Comparison of ENCODE assay signal across 17 mouse cellular contexts in the genomic region with DNA sequence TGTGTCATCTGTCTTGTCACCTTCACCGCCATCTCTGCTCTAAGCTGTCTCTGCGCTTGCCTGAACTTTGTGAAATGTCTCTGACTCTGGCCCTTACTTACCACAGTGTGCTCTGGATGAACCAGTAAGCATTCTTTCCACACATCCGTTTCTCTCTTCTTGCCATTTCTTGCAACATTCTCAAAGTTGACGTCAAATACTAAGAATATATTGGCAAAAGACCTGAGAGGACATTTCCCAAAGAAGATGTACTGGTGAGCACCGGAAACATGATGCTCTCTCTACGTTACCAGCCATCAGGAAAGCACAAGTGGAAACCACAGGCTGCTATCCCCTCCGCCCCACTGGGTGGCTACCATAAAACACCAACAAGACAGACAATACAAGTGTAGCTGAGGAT. TPM values are rescaled to one million over a fixed set of nuclear protein-coding genes. Genes with fewer than 3 reads are reported as not detected.
A peak's percentile ranks its signal among the peaks of the same experiment; 100 is the strongest.
DNase-seq lines count a peak whose midpoint lies in the region; TF ChIP-seq lines count a peak whose summit lies in the region.
"Had no signal": no experiment of that assay in that cellular context is flagged by ENCODE, and none has a peak within 500 bp of the region (broad histone marks: within the 10 kb centered on the region; RNA-seq: fewer than 3 reads in every experiment).

No protein-coding gene starts in this region.

- intact Hi-C loops in gastrocnemius, adult 2 months (cut with DNase I), result no loop called here
- intact Hi-C loops in gastrocnemius, postnatal 36 days (cut with DNase I), result no loop called here

- TF ChIP-seq CTCF in gastrocnemius, adult 2 months (IDR thresholded peaks at IDR 0.05), result no peak

- no peak for DNase-seq in gastrocnemius, adult 2 months
- no peak for DNase-seq in gastrocnemius, postnatal 36 days
- DNase-seq in thymus, postnatal 14 days, result peak; percentile 46
- no peak for DNase-seq in thymus, postnatal 25 days
- peak; percentile 93 for DNase-seq in induced T-regulatory cell, adult 2 months (ENCODE audit: low read depth)
- DNase-seq in kidney, postnatal 14 days, result no peak
- DNase-seq in yolk sac, embryonic 10.5 days (ENCODE audit: low spot score), result no peak
- no peak for DNase-seq in frontal cortex, postnatal 25 days (ENCODE audit: low spot score in 2 of 2)
- DNase-seq: cerebellum, postnatal 14 days; heart, adult 2 months; left cerebral cortex, postnatal 4 days; liver, embryonic 13.5 days; right cerebral cortex, adult 18-20 months had no signal

- peak overlapping the region; percentile 16; the same call in 1 of the 2 replicates for H3K27ac ChIP-seq in gastrocnemius, adult 2 months
- H3K27ac ChIP-seq: heart, adult 2 months; hindbrain, embryonic 14.5 days; kidney, postnatal 0 days; layer of hippocampus, adult 2 months; liver, embryonic 13.5 days had no signal

- no peak overlapping the region for H3K4me3 ChIP-seq in gastrocnemius, adult 2 months
- H3K4me3 ChIP-seq: heart, adult 2 months; layer of hippocampus, adult 2 months; liver, embryonic 13.5 days had no signal

RNA-seq across cellular contexts. Expression of a gene that starts 10.1 kb away (rescaled TPM):
- total RNA-seq in gastrocnemius, adult 2 months (2021), result under 1 TPM in 1 of 2 experiments, not detected in 1; 0.08 TPM
- under 1 TPM; 0.10 to 0.48 TPM for total RNA-seq in gastrocnemius, postnatal 36 days (2021)

RNA-seq across cellular contexts. Expression of a gene that starts 19.7 kb away (rescaled TPM):
- total RNA-seq in gastrocnemius, adult 2 months (2021), result 1 to 10 TPM; 1.9 to 3.9 TPM
- total RNA-seq in gastrocnemius, postnatal 36 days (2021), result 1 to 10 TPM; 4.6 to 5.4 TPM
- total RNA-seq: heart, adult 2 months; left cerebral cortex, postnatal 4 days; megakaryocyte-erythroid progenitor cell, adult 5-6 weeks had no signal

Comparison
In these comparisons a context has a peak if more than half of its experiments do, and no peak if none do; other contexts are left out.
1. DNase-seq: peak in thymus, postnatal 14 days (single experiment) and induced T-regulatory cell, adult 2 months (single experiment); none in gastrocnemius, adult 2 months (single experiment), gastrocnemius, postnatal 36 days (0 of 2), thymus, postnatal 25 days (single experiment), kidney, postnatal 14 days (single experiment), yolk sac, embryonic 10.5 days (single experiment) and frontal cortex, postnatal 25 days (0 of 2).